Mouse (Mus musculus) cerebral cortex, adult 2 months (tissue): ENCODE data around the gene Adamts13.

Experiments
- WGBS: fragments of 180-500 bp; shearing (Covaris S2); methylation state at CpG from one replicate; pipeline ENCODE4 v1.1.7; 2018; 5-methylcytosine and 5-hydroxymethylcytosine counted together

The Adamts13 gene

GRCm38 (mm10) chr2:27036003-27036402 lies 62.8 kb downstream of the Adamts13 start:
- WGBS = 74% methylated on average over 3 of the region's 3 CpGs

DNA sequence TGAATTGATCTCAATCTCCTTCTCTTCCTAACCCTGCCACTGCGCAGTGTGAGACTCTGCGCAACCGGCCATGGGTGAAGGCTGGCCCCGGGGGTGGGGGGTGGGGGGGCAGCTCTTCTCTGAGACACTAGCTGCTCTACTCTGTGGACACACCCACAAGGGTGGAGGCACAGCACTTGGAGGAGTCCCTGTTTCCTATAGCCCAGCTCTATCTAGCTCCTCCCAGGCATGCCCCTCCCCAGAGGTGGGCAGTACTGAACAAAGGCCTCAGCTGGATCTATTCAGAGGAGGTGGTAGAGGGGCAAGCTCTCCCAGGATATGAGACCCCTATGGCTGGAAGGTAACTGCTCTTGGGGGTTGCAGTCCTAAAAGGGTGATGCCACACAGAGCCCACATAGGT lies 63.8 kb downstream of the Adamts13 start:
- 80% methylated on average over 4 of the region's 4 CpGs for WGBS

- WGBS = 3% methylated on average over 3 of the region's 3 CpGs
Measured at GRCm38 (mm10) chr2:27038596-27038995, 65.4 kb downstream of the Adamts13 start.

GRCm38 (mm10) chr2:27039286-27039685 lies 66.1 kb downstream of the Adamts13 start:
- 13% methylated on average over 1 of the region's 1 CpGs for WGBS

GRCm38 (mm10) chr2:27042131-27042844 lies 69.1 kb downstream of the Adamts13 start:
- WGBS = 80% methylated on average over 8 of the region's 8 CpGs

GRCm38 (mm10) chr2:27043461-27043860 lies 70.2 kb downstream of the Adamts13 start:
- WGBS = 23% methylated on average over 3 of the region's 3 CpGs

GRCm38 (mm10) chr2:27044166-27044565 lies 71.0 kb downstream of the Adamts13 start:
- WGBS = 74% methylated on average over 4 of the region's 4 CpGs

GRCm38 (mm10) chr2:27044641-27045040 lies 71.4 kb downstream of the Adamts13 start:
- 75% methylated on average over 3 of the region's 3 CpGs for WGBS

- 72% methylated on average over 8 of the region's 8 CpGs for WGBS
Measured at GRCm38 (mm10) chr2:27045979-27046770, 73.0 kb downstream of the Adamts13 start.

DNA sequence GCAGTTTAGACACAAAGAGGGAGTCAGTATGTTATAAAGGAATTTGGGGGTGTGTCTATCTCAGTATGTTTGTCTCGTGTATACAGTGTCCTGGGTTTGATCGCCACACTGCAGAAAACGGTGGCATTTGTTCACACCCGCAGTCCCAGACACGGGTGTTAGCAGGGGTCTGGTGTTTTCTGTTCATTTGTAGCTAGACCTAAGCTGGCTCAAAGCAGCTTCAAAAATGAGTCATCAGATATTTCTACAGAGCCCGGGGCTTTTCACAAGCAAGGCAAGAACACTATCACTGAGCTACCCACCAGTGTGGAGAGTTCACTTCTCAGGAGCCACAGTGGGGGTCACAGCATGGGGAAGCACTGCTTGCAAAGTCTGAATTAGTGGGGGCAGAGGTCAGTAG lies 76.2 kb downstream of the Adamts13 start:
- WGBS = 34% methylated on average over 6 of the region's 6 CpGs

GRCm38 (mm10) chr2:27058251-27058650 lies 85.0 kb downstream of the Adamts13 start:
- 53% methylated on average over 4 of the region's 4 CpGs for WGBS

DNA sequence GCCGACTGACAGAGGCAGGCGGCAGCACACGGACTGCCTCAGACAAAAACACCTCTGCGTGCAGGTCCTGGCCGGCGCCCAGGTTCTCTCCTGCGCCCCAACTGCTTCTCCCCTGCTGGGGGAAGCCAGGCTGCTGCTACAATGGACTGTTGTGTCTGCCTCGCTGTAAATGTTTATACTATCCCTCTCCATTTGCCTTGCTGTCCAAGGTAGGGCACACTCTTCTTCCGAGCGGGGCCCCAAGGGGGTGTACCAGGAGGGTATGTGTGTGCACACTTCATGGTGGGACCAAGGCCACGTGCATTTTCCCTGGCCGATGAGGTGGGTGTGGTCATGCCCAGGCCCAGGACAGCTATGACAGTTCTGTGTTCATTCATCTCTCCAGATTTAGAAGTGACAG lies 85.5 kb downstream of the Adamts13 start:
- 29% methylated on average over 12 of the region's 12 CpGs for WGBS

DNA sequence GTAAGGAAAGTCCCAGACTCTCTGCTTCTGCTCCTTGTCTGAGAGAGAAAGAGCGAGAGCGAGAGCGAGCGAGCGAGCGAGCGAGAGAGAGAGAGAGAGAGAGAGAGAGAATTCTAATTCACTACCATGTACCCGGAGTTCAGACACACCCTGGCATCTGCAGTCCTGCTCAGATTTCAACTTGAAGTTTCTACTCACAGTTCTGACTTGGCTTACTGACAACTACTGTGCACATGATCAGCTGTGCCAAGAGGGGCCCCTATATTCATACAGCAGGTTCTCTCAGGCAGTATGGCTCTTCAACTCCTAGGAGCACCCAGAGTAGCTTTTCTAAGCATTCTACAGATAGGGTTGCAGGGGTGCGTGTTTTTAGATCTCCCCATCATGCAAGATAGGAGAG lies 86.0 kb downstream of the Adamts13 start:
- WGBS = 62% methylated on average over 9 of the region's 9 CpGs
